Mouse (Mus musculus) ovary, postnatal 14 days (tissue): Measurements from ENCODE around the gene Vgll4.

ENCODE experiments used
- DNase-seq: peaks from one replicate; pipeline ENCODE4 v3.0.0; 2022; ENCODE audit warnings: low spot score

Vgll4 gene

DNA sequence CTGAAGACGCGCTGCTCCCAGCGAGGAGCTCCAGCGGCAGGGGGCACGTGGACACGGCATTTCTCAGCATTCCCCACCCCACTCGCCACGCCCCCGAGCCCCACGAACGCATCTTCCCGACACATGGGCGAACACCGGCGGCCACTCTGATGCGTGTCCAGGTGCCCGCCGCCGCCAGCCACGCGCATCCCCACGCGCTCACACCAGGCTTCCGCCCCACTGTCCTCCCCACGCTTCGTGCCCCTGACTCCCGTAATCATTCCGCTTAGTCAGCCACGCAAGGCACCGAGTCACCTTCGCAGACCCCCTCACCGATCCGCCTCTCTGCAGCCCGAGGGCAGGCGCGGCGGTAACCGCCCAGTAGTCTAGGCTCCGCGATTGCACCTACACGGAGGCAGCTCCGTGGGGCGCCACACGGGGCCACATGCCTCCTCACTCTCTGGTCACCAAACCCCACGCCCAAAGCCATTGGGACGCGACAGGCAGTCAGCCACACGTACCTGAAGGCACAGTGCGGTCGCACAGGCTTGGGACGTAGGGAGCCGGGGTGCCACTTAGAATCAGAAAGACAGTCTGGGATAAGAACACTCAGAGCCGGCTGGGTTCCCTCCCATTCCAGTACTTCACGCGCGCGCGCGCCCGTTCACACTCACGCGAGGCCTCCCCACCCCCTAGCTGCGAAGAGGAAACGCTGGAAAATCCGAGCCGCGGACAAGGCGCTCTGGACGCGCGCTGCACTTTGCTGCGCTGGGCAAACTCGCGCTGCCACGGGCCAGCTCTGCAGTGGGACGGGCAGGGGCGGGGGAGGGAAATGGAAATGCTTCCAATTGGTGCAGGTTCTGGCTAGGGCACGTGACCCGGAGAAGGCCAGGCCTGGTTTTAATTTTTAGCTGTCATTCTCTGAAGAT lies at the start of gene Vgll4:
Vgll4 (minus strand) TSS at position 782 of the 908 bp plus-strand sequence.
- peak; percentile 52 for DNase-seq

DNA sequence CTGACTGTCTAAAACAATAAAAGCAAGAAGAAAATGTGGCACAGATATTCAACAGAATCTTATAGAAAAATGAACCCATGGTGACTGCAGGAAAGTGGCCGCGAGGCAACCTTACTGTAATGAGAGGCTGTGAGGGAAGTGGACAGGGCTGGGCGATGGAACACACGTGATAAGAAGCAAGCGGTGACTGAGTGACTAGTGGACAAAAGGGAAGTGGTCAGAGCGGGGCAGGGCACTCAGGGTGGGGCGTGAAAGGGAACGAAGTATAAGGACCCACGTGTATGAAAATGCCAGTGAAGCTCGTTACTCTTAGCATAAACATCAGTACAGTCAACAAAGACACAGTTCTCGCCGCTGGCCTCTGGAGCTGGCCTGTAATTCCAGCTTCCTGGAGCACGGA lies 45.7 kb upstream of the Vgll4 start:
- no peak for DNase-seq

DNA sequence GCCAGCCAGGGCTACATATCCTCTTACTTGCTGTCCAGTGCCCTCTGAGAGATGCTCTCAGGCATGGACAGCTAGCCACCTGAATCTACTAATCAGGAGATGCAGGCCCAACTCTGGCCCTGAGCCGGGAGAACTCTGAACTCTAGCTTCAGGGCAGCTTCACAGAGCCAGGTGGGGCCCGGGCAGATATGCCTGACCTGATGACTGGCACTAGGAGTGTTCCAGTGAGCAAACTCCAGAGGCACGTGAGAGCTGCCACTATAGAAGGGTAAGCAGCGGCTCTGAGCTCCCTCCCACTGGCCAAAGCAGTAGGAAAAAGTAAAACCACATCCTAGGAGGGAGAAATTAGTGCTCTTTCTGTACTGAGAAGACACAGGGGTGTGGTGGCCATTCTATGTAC lies 43.8 kb upstream of the Vgll4 start:
- no peak for DNase-seq

DNA sequence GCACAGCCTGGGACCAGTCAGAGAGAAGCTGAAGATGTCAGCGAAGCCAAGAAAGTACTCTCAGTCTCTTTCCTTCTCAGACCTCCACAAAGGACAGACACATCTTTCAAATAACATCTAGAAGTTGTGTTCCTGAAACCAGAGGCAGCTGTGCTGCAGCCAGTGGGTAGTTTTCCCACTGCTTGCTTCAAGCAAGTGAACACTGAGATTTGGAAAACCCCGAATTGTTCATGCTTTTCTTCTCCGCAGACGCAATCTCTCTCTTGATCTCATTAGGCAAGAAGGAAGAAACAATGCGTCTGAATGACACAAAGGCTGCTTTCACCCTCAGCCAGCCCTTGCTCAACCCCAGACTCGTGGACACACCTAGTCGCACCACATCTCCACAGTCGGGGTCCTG lies 42.0 kb upstream of the Vgll4 start:
- DNase-seq = no peak

DNA sequence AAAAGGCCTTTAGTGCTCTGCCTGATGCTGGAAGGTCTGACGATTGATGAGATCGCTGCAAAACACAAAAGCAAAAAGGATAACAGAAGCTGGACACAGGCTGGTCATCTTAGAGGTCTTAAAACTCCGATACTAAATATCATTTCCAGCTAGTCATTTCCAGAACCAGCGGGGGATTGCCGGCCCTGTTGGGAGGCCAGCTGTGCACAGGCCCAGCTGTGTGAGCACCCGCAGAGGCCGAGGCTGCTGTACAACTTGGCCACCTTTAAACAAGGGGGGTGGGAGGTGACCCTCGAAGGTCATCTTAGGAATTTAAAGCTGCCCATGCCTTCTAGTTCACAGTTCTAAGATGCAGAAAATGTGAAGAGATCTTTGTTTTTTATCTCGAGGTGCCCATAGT lies 41.0 kb upstream of the Vgll4 start:
- no peak for DNase-seq

DNA sequence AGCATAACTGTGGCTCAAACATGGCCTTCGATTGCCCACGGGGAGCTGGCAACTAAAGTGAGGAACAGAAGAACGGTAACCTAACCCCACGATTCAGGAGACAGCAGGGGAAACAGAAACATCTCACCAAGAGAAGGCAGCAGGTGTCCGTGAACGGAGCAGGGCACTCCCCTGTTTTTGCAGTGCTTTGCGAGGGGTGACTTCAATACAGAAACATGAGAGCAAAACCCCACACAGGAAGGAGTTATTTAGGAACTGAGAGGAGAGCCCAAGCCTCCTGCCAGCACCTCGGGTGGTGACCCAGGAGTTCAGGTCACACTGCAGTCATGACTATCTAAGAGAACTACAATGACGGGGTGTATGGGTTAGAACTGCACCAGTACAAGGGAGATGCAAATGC lies 40.5 kb upstream of the Vgll4 start:
- no peak for DNase-seq

DNA sequence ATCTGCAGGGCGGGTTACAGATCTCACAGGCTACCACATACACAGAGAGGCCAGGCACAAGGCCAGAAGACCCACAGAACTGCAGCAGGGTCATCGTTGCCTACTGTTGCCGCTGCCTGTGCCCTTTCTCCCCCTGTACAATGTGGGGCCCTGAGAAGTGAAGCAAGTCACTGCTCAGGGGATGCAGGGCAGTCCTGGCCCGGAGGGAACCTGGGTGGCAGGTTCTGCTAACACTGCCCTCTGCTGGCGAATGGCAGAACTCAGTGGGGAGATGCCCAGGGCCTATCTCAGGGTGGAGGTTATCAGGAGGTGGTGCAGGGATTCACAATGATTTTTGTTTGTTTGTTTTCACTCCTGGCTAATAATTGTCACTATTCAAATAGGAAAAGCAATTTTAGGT lies 37.9 kb upstream of the Vgll4 start:
- peak; percentile 80 for DNase-seq

DNA sequence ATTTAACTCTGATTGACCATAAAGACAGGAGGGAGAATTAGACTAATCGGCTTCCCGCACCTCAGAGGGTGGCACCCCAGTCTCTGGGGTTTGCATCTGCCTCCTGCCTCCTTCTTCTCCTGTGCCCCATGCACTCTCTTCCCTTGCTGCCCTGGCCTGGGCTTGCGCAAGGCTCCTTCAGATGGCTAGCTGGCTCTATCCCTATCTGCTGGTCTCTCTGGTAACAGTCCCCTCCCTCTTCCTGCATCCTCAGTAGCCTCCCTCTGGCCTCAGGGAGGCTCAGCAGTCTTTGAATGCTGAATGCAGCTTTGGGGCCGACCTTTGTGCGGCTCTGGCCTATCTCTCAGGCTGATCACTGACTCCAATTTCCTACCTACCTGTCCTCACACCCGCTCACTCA lies 37.2 kb upstream of the Vgll4 start:
- no peak for DNase-seq

DNA sequence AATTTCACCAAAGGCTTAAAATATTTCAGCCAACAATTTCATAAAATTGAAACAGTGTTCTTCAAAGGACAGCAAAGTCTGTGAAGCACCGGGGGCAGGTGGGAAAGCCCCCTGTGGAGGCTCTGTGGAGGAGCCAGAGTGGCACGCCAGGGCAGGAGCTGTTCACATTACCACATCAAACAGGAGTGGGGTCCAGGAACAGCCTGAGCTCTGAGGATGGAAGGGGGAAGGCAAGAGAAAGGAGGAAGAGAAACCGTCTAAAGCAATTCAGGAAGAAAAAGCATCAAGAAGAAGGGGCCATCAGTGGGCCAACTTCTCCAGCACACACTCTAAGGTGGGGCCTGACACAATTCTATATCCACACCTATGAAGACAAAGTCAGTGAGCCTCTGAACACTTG lies 36.3 kb upstream of the Vgll4 start:
- DNase-seq = no peak

DNA sequence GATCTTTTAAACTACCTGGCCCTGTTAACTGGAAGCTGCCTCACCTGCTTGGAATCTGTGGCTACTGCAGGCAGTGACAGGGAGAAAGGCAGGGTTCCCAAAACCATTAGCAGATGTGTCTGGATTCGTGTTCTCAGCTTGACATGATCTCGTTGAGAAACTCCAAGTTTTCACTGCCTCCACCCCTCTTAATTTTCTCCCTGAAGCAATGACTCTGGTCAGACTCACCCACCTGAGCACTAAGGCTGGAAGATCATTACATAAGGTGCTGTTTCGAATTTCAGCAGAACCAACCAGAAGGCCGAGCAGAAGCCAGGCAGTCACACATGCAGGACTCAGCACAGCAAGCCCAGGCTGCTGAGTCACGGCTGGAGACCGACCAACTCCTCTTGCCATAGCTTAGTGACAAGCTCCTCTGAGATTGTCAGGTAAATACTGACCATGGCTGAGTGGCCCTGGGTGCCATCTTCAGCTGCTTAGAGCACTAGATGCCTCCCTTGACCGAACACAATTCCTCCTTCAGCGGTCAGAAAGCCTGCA lies 35.6 kb upstream of the Vgll4 start:
- no peak for DNase-seq

DNA sequence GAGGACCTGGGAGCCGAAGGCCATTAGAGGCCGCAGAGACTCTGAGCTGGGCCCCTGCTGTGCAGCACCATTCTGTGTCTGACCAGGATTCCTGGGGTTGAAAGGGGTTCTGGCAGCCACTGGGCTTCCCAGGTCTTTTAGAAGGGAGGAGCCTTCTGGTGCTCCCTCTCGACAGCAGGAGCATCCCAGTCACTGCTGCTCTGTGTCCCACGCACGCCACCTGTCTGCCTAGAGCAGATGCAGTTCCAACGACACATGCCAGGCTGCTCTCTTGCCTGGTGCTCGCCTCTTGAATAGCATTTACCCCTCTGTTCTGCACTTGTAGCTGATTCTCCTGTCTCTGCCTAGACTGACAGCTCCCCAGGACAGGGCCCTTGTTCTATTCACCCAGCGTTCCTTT lies 34.8 kb upstream of the Vgll4 start:
- DNase-seq = no peak

DNA sequence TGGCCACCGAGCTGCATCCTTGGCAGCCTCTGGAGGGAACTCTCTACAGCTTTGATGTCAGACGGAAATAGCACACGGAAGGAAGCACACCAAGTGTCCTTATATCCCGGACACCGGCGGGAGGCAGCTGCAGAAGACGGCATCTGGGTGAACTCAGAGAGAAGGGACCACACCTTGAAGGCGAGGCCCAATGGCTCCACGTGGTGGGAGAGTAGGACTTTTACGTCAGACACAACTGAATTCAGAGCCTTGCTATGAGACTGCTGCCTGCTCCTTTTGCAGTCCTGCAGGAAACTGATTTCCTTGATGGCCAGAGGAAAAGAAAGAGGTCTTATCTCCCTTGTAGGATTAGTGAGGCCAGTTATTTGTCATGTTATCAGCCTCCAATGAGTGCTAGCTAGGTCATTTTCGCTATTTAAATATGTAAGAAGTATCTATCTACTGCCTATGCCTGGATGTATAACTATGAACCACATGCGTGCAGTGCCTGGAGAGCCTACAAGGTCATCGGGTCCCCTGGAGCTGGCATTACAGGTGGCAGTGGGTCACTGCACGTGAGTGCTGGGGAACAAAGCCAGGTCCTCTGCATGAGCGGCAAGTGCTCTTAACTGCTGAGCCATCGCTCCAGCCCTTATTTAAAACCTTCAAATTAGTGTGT lies 28.7 kb upstream of the Vgll4 start:
- no peak for DNase-seq

DNA sequence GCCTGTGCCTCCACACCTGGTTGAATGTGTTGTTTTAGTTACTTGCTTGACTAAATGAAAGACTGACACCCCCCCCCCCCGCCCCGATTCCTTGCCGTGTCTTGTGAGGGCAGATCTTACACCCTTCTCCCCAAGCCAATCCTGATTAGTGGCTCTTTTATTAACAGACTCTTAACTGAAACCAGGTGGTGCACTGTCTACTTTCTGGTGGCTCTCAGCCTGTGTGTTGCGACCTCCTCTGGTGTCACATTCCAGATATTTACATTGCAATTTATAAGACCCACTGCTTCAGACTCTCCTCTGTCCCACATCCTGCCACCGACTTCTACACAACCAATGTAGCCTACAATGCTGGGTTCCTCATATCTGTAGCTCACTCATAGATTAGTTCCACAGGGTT lies 27.7 kb upstream of the Vgll4 start:
- DNase-seq = no peak

DNA sequence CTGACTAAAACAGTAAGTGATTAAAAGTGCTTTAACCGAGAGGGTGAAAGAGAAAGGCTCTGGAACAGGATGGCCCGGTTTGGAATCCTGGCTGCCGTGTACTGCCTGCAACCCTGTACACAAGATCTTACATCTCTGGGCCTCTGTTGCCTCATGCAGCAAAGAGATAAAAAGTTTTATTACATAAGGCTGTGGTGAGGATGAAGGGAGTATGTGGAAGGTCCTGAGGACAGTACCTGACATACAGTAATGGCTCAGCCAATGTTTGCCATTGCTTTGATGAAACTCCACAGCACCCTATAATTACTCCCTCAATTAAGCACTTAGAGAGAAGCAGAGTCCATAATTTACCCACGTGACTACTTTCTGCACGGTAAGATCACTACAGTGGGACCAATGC lies 27.1 kb upstream of the Vgll4 start:
- no peak for DNase-seq

DNA sequence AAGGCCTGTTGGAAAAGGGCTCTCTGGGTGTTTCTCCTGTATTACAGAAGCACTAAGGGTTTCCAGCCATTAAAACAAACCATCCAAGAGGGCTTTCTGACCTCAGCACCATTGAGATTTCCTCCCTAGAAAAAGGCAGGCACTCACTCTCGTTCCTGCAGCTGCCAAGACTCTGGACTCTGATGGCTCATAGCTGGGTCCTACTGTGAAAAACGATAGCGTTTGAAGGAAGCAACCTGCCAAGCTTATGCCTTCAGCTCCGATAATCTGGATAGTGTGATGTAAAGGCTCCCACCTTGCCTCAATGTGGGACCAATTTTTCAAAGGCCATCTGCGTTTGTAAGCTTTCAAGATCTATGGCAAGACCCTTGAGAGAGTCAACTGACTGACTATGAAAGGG lies 24.3 kb upstream of the Vgll4 start:
- no peak for DNase-seq

DNA sequence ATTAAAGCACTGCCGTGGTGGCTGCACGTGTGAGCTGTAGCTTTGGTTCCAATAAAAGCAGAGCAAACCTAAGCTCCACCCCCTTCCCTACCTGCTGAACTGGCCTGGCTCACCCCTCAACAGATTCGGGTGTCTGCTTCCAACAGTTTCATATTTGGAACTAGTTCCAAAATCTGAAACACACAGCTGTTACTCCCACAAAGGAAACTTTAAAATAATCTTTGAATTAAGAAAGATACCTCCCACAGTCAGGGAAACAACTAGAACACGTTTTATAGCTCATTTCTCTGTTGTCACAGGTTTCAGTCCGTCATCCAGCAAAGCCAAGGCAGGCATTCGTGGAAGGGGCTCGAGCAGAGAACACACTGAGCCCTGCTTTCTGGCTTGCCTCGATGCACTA lies 23.9 kb upstream of the Vgll4 start:
- no peak for DNase-seq

DNA sequence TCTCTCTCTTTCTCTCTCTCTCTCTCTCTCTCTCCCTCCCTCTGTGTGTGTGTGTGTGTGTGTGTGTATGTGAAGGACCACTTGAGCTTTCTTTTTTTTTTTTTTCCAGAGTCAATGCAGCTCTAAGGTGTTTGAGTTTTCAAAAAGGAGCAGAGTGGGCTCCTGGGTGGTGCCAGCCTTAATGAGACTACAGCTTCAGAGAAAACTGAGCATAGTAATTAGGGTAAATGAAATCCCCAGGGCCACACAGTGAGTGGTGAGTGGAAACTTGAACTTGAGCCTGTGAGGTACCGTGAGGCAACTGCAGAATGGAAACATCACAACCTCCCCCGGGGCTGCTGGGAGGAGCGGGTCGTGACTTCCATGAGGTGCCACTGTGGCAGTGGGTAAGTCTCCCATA lies 22.1 kb upstream of the Vgll4 start:
- DNase-seq = no peak

DNA sequence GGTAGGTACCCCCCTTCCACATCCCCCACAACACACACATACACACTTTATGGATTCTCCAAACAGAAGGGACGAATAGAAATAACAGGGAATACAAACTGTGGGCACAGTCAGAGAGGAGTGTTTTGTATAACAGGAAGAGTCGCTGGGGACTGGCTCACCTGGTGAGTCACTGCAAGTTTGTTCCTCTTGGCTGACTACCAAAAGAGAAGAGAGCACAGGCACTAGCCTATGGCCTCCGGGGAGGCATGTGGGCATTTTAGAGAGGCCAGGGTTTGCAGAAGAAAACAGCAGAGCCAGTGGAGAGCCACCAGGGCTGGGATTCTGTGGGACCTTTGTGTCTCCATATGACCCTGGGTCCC lies 18.8 kb upstream of the Vgll4 start:
- no peak for DNase-seq

DNA sequence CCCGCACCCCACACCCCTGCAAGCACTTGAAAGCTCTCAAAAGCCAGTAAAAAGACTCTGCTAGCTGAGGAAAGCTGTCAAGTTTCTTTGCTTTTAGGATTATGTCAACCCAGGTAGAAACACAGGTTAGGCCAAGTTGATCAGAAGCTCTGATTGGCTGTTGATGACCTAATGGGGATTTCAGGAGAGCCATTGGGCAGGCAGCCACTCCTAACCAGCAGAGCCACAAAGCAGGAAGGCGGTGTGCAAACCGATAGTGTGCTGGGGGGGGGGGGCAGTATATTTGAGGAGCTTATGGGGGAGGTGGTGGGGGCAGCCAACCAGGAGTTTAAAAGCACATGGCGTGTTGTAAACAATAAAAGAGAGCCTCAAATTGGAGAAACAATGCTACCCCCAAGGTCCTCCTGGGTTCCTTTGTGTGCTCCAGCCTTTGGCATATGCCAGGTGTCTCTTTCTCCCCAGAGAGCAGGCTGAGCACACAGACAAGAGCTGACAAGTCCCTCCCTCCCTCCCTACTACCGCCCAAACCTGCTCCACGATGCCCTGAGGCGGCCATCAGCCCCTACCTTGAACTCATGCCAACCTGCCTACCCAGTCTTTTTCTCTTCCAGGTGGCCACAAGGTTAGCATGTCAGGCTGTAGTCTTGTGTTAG lies 18.3 kb upstream of the Vgll4 start:
- no peak for DNase-seq

DNA sequence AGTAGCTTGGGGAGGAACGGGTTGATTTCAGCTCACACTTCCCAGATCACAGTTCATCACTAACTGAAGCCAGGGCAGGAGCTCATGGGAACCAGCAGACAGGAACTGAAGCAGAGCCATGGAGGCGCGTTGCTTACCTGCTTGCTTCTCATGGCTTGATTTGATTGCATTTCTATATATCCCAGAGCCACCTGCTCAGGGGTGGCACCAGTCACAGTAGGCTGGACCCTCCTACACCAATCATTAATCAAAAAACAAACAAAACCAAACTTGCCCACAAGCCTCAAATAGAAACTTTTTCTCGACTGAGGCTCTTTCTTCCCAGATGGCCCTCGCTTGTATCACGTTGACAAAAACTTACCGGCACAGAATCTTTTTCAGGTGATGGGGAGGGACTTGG lies 12.9 kb upstream of the Vgll4 start:
- no peak for DNase-seq

DNA sequence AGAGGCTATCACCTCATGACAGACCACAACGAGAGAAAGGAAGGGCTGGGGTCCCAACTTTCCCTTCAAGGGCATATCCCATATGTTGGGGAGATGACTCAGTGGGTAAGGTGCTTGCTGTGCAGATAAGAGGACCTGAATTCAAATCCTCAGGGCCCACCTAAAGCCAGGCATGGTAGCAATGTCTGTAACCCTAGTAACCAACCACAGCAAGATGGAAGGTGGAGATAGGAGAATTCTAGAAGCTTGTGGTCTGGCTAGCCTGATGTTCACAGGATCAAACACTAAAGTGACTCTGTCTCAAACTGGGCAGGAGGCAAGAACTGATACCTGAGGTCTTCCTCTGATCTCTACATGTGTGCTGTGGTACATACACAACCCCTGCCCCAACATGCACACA lies 9.9 kb upstream of the Vgll4 start:
- no peak for DNase-seq

DNA sequence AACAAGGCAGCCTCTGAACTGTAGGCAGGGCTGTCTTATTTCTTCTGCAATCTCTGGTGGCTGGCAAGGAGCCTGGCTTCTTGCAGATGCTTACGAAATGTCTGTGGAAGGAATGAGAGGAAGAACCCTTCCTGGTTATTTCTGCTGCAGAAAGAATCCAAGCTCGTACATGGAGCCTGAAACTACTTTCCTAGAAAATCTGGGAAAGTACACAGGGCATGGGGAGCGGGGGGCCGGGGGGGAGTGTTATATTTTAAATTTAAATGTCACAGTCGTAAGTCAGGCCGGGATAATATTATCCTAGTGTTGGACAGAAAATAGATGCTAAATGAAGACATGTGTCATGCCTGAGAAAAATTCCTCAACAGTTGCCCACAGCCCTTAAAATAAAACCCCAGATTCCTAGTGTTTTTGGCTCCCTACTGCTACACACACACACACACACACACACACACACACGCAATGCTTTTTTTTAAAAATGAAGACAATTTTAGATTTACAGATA lies 7.2 kb upstream of the Vgll4 start:
- DNase-seq = no peak

DNA sequence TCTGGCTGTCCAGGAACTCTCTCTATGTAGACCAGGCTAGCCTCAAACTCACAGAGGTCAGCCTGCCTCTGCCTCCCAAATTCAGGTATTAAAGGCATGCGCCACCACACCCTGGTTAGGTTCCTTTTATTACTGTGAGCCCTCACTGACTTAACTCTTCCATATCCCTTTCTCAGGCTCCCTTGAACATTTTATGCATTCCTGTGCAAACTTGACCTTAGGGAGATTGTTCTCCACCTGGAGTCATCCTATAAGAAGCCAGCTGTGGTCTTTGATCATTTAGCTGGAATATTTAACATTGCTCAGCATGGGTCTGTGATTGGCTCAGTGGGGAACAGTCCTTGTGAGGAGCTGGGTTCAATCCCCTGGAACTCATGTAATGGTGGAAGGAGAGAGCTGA lies 4.5 kb upstream of the Vgll4 start:
- no peak for DNase-seq
